Mouse (Mus musculus): Measurements from ENCODE around the gene Ift122. TPM values are rescaled to one million over a fixed set of nuclear protein-coding genes. Genes with fewer than 3 reads are reported as not detected.
A peak's percentile ranks its signal among the peaks of the same experiment; 100 is the strongest.
"Not testable (repeated sequence)": the region's sequence is repeated elsewhere in the genome, so short reads cannot be mapped to it uniquely, and the experiment has no call there.

The Ift122 gene
- polyA plus RNA-seq, 1 experiment from 2014 or later, result 29.0 TPM

DNA sequence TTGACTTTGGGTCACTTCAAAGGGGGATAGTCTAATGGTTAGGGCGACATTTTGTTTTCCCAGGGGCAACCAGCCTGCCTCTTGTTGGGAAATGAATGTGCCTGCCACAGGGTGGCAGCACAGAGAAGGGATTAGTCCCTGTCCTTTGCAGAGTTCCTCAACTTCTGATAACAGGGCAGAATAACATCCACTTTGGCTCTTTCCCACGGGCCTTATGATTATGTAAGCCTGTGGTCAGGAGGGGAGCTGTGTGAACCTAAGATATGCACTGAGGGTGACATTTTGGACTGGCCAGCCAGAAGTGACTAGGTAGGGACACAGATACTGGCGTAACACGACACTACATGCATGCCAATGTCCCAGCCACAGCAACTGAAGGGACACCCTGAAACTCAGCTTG is 39.2 kb upstream of the Ift122 start:
- H3K27me3 ChIP-seq (ENCODE audit: control insufficient read depth, insufficient read depth, low read length), result no peaks in the 10 kb centered on the region
- 40% methylated on average over 4 of the region's 4 CpGs for WGBS
- ATAC-seq (replicated peaks; ENCODE audit: low FRiP score) (no peak), DNase-seq (ENCODE audit: low spot score) (peak; percentile 71)
- H3K9ac ChIP-seq (ENCODE audit: low read length), result no peak overlapping the region
- H3K4me3 ChIP-seq (ENCODE audit: low read depth, low read length), result no peak overlapping the region
- H3K4me1 ChIP-seq (replicated peaks; ENCODE audit: control insufficient read depth, insufficient read depth, low read length), result no peaks in the 10 kb centered on the region; the same call in 1 of the 2 replicates
- no peaks in the 10 kb centered on the region for H3K9me3 ChIP-seq (ENCODE audit: control insufficient read depth, low read length)
- H3K27ac ChIP-seq (ENCODE audit: low read depth, low read length), result no peak overlapping the region
- H3K36me3 ChIP-seq (ENCODE audit: control insufficient read depth, insufficient read depth, low read length), result no peaks in the 10 kb centered on the region
- H3K4me2 ChIP-seq (ENCODE audit: low read depth, low read length, severe bottlenecking), result no peak overlapping the region

DNA sequence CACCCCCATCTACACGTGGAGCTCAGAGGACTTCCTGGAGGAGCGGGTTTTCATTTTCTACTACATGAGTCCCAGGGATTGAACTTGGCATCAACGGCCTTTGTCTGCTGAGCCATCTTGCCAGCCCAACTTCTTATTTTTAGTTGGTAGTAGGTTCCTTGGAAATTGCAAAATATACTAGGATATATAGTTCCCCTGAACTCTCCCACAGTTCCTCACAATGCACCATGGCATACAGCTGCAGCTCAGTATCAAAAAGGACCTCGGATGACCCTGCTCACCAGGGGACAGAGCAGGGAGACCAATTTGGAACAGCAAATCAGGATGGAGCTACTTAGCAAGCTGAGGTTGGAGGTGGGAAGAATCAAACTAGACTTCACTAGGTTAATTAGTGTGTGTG is 38.2 kb upstream of the Ift122 start:
- ATAC-seq (replicated peaks; ENCODE audit: low FRiP score), result no peak
- no peaks in the 10 kb centered on the region for H3K36me3 ChIP-seq (ENCODE audit: control insufficient read depth, insufficient read depth, low read length)
- no peak overlapping the region for H3K4me3 ChIP-seq (ENCODE audit: low read depth, low read length)
- no peak for DNase-seq (ENCODE audit: low spot score)
- no peak overlapping the region for H3K4me2 ChIP-seq (ENCODE audit: low read depth, low read length, severe bottlenecking)
- 75% methylated on average over 4 of the region's 4 CpGs for WGBS
- H3K27me3 ChIP-seq (ENCODE audit: control insufficient read depth, insufficient read depth, low read length), result no peaks in the 10 kb centered on the region
- no peaks in the 10 kb centered on the region for H3K4me1 ChIP-seq (replicated peaks; ENCODE audit: control insufficient read depth, insufficient read depth, low read length)
- H3K9ac ChIP-seq (ENCODE audit: low read length), result no peak overlapping the region
- H3K9me3 ChIP-seq (ENCODE audit: control insufficient read depth, low read length), result no peaks in the 10 kb centered on the region
- no peak overlapping the region for H3K27ac ChIP-seq (ENCODE audit: low read depth, low read length)

DNA sequence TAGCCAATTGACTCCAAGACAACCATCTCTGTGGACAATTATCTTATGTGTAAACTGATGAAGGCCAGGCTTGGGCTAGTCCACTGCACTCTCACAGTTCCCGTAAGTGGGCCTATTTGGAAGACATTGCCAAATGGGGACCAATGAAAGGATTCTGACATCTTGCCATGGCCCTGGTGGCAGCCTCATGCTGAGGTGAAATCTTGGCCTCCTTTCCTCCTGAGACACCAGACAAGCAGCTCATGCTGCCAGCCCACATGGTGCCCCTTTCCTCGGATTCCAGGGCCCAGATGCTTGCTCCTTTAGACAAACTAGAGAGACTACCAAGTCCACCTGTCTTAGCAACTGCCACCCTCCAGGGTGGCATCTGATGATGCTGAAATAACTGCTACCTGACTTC is 35.1 kb upstream of the Ift122 start:
- Histone ChIP-seq H3K36me3 (ENCODE audit: control insufficient read depth, insufficient read depth, low read length) (no peaks in the 10 kb centered on the region), H3K9ac (ENCODE audit: low read length) (no peak overlapping the region), H3K4me3 (ENCODE audit: low read depth, low read length) (no peak overlapping the region), H3K27ac (ENCODE audit: low read depth, low read length) (no peak overlapping the region), H3K4me1 (replicated peaks; ENCODE audit: control insufficient read depth, insufficient read depth, low read length) (no peaks in the 10 kb centered on the region), H3K4me2 (ENCODE audit: low read depth, low read length, severe bottlenecking) (no peak overlapping the region), H3K27me3 (ENCODE audit: control insufficient read depth, insufficient read depth, low read length) (no peaks in the 10 kb centered on the region), H3K9me3 (ENCODE audit: control insufficient read depth, low read length) (no peaks in the 10 kb centered on the region)
- no peak for DNase-seq (ENCODE audit: low spot score)
- 89% methylated on average over 2 of the region's 2 CpGs for WGBS
- ATAC-seq (replicated peaks; ENCODE audit: low FRiP score), result no peak

DNA sequence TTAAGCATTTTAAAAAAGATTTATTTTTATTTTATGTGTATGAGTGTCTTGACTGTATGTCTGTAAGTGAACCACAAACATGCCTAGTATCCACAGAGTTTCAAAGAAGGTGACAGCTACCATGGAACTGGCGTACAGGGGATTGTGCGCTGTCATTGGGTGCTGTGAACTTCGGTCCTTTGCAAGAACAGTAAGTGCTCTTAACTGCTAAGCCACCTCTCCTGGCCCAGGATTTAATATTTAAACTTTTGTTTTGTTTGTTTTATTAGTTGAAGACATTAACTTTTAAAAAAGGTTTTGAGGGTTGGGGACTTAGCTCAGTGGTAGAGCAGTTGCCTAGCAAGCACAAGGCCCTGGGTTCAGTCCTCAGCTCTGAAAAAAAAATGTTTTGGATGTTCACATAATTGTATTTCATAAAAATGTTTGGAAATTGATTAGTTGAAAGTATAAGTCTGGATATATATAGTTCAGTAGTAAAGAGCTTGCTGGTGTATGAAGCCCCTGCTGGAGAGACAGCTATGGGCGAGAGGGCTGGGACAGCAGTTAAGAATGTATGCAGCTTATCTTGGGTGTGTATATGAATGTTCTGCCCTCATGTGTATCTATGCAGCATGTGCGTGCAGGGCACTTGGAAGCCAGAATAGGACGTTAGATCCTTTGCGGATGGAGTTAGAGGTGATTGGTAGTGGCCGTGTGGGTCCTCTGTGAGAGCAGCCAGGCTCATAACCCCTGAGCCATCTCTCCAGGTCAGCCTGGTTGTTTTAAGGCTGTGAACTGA is 31.9 kb upstream of the Ift122 start:
- Histone ChIP-seq H3K9ac (ENCODE audit: low read length) (no peak overlapping the region), H3K4me1 (replicated peaks; ENCODE audit: control insufficient read depth, insufficient read depth, low read length) (peaks cover 3% of the 10 kb centered on the region; the same call in 1 of the 2 replicates), H3K36me3 (ENCODE audit: control insufficient read depth, insufficient read depth, low read length) (no peaks in the 10 kb centered on the region), H3K4me2 (ENCODE audit: low read depth, low read length, severe bottlenecking) (no peak overlapping the region), H3K27me3 (ENCODE audit: control insufficient read depth, insufficient read depth, low read length) (no peaks in the 10 kb centered on the region), H3K9me3 (ENCODE audit: control insufficient read depth, low read length) (no peaks in the 10 kb centered on the region), H3K27ac (ENCODE audit: low read depth, low read length) (no peak overlapping the region), H3K4me3 (ENCODE audit: low read depth, low read length) (no peak overlapping the region)
- ATAC-seq (replicated peaks; ENCODE audit: low FRiP score) (no peak), DNase-seq (ENCODE audit: low spot score) (no peak)
- 86% methylated on average over 8 of the region's 8 CpGs for WGBS

DNA sequence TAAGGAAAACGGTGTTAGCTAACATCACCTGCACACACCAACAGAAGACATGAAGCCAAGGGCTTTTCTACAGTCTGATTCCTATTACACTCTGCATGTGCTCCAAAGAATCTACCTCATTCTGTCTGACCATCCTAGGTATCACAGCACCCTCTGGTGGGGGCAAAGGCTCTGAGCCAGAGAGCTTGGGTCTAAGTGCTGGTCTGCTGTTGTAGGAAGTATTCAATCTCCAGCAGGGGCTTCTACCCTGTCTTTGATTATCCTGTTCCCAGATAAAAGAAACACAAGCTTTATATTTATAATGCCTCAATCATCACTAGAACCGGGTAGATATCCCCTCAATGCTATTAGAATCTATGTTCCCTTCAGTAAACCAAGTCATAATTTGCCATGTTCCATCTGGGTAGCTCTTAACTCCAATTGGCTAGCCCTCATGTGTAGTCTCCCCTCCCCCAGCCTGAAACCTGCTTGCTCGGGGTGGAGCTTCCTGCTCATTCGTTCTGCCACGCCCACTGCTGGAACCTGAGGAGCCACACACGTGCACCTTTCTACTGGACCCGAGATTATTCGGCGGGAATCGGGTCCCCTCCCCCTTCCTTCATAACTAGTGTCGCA is 29.3 kb upstream of the Ift122 start:
- not testable (repeated sequence) for H3K27ac ChIP-seq (ENCODE audit: low read depth, low read length); H3K9me3 ChIP-seq (ENCODE audit: control insufficient read depth, low read length); H3K36me3 ChIP-seq (ENCODE audit: control insufficient read depth, insufficient read depth, low read length); H3K9ac ChIP-seq (ENCODE audit: low read length); H3K4me1 ChIP-seq (replicated peaks; ENCODE audit: control insufficient read depth, insufficient read depth, low read length); H3K27me3 ChIP-seq (ENCODE audit: control insufficient read depth, insufficient read depth, low read length)
- WGBS, result 3% methylated on average over 4 of the region's 11 CpGs
- 0 out of 2 replicates have a peak overlapping the region, but pooled peaks have one; percentile 16 for H3K4me3 ChIP-seq (ENCODE audit: low read depth, low read length)
- H3K4me2 ChIP-seq (ENCODE audit: low read depth, low read length, severe bottlenecking), result 0 out of 2 replicates have a peak overlapping the region, but pooled peaks have one; percentile 21
- ATAC-seq (replicated peaks; ENCODE audit: low FRiP score), result peak; percentile 97
- DNase-seq (ENCODE audit: low spot score), result peak; percentile 84

DNA sequence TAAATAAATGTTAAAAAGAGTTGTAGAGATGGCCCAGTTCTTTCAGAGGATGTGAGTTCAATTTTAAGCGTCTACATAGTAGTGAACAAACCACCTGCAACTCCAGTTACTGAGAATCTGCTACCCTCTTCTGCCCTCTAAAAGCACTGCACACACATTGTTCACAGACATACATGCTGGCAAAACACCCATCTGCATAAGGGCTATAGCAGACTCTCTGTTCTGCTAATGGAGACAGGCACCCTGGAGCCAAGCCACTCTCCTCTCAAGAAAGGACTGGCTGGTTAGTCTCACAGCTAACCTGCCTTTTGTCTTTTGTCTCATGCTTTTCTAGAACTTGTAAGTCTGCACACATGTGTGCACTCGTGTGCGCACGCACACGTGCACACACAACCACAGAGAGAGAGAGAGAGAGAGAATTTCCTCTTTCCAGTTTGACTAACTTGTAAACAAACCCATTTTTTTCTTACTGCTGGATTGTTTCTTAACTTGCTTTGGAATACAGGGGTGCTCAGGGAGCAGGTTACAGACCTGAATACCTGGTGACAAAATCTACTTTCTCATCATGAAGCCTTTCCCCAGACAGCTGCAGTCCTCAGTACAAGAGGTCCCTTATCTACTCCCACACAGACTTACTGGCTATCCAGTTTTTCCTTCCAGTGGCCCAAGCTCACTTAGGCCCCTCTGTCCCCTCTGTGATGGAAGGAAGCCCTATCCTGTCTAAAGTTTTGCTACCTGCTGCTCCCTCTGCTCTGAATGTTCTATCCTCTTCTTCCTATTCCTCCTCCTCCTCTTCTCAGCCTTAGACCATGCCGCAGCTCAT is 22.3 kb upstream of the Ift122 start:
- ATAC-seq (replicated peaks; ENCODE audit: low FRiP score) (no peak), DNase-seq (ENCODE audit: low spot score) (no peak)
- Histone ChIP-seq H3K9ac (ENCODE audit: low read length) (no peak overlapping the region), H3K9me3 (ENCODE audit: control insufficient read depth, low read length) (no peaks in the 10 kb centered on the region), H3K27me3 (ENCODE audit: control insufficient read depth, insufficient read depth, low read length) (no peaks in the 10 kb centered on the region), H3K4me3 (ENCODE audit: low read depth, low read length) (no peak overlapping the region), H3K4me2 (ENCODE audit: low read depth, low read length, severe bottlenecking) (no peak overlapping the region), H3K27ac (ENCODE audit: low read depth, low read length) (no peak overlapping the region), H3K4me1 (replicated peaks; ENCODE audit: control insufficient read depth, insufficient read depth, low read length) (no peaks in the 10 kb centered on the region), H3K36me3 (ENCODE audit: control insufficient read depth, insufficient read depth, low read length) (no peaks in the 10 kb centered on the region)
- 89% methylated on average over 6 of the region's 6 CpGs for WGBS

DNA sequence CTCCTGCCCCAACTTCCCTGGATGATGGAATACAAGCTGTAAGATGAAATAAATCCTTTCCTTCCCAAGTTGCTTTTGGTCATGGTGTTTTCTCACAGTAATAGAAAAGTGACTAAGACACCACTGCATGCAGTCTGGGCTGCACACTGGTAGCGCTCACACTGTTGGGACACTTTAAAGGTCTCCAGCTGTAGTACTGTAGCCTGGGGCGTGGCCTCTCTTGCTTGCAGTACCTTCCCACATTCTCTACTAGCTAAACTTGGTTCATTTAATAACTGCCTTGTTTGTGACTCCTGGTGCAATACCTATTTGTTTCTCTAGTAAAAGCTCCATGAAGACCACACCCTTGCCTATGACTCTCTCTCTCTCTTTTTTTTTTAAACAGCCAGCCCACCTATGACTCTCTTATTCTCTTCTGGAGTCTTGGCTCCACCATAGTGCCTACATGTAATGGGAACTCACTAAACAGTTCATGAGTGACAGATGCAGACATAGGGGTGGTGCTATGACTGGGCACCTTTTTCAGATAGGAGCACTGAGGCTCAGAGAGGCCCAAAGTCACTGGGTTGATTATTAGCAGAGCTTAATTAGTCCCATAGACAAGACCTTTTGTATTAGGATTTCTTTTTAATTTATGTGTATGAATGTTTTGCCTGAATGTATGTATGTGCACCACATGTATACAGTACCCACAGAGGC is 21.0 kb upstream of the Ift122 start:
- Histone ChIP-seq H3K27me3 (ENCODE audit: control insufficient read depth, insufficient read depth, low read length) (no peaks in the 10 kb centered on the region), H3K27ac (ENCODE audit: low read depth, low read length) (no peak overlapping the region), H3K36me3 (ENCODE audit: control insufficient read depth, insufficient read depth, low read length) (no peaks in the 10 kb centered on the region), H3K4me2 (ENCODE audit: low read depth, low read length, severe bottlenecking) (no peak overlapping the region), H3K4me3 (ENCODE audit: low read depth, low read length) (no peak overlapping the region), H3K9ac (ENCODE audit: low read length) (no peak overlapping the region), H3K4me1 (replicated peaks; ENCODE audit: control insufficient read depth, insufficient read depth, low read length) (no peaks in the 10 kb centered on the region), H3K9me3 (ENCODE audit: control insufficient read depth, low read length) (no peaks in the 10 kb centered on the region)
- WGBS, result 89% methylated on average over 2 of the region's 2 CpGs
- no peak for ATAC-seq (replicated peaks; ENCODE audit: low FRiP score)
- no peak for DNase-seq (ENCODE audit: low spot score)

DNA sequence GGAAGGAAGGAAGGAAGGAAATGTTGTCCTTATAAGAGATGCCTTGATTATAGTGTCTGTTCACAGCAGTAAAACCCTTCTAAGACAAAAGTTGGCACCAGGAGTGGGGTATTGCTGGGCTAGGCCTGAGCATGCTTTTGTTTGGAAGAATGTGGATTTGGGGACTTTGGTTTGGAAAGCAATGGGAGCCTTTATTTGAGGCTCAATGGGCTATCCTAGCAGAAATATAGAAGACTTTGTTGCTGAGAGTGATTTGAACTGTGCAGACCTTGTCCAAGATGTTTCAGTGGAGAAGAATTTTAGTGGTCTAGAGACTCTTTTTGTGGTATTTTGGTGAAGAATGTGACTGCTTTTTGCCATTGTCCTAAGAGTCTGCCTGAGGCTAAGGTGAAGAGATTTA is 19.4 kb upstream of the Ift122 start:
- Histone ChIP-seq H3K9me3 (ENCODE audit: control insufficient read depth, low read length) (no peaks in the 10 kb centered on the region), H3K4me1 (replicated peaks; ENCODE audit: control insufficient read depth, insufficient read depth, low read length) (no peaks in the 10 kb centered on the region), H3K27ac (ENCODE audit: low read depth, low read length) (no peak overlapping the region), H3K4me2 (ENCODE audit: low read depth, low read length, severe bottlenecking) (no peak overlapping the region), H3K9ac (ENCODE audit: low read length) (no peak overlapping the region), H3K4me3 (ENCODE audit: low read depth, low read length) (no peak overlapping the region), H3K27me3 (ENCODE audit: control insufficient read depth, insufficient read depth, low read length) (no peaks in the 10 kb centered on the region), H3K36me3 (ENCODE audit: control insufficient read depth, insufficient read depth, low read length) (no peaks in the 10 kb centered on the region)
- no peak for ATAC-seq (replicated peaks; ENCODE audit: low FRiP score)
- no peak for DNase-seq (ENCODE audit: low spot score)

Data from forebrain, embryonic 11.5 days (tissue).